ENCODE assay signal across 8 mouse cellular contexts in the genomic region with DNA sequence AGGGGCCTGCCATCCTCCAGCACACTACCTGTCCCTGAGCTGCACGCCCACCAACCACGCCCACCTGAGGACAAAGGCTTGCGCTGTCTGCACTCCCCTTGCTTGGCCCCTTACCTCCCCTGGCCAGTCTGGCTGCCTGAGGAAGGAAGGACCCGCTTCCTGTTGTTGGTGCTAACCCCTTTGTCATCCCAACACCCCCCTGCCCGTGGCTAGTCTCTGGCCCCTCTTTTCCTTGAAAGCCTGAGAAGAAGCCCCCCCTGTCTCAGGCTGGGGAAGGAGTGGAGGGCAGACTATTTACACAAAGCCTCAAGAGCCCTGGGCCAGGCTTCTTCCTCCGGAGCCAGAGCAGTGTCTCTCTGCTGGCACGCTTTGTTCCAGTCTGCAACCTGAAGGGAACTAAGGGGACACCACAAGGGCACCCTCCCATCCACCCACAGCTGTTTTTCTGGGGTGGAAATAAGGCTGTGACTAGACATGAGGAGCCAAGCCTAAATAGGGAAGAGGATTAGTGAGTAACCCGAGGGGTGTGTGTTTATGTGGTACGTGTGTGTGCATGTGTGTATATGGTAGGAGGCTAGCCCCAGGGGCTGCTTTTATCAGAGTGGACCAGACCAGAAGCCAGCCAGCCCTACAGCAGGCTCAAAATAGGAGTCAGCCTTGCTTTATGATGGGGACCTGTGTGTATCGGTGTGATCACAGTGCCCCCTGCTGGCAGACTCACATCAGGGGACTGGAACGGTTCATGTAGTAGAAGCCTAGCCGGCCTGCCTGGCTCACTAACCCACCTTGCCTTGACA. TPM values are rescaled to one million over a fixed set of nuclear protein-coding genes. Genes with fewer than 3 reads are reported as not detected.
DNase-seq lines count a peak whose midpoint lies in the region; ATAC-seq lines count a peak whose summit lies in the region.

No protein-coding gene starts in this region.

- H3K4me1 ChIP-seq in hindbrain, embryonic 13.5 days (replicated peaks), result peaks cover 32% of the 10 kb centered on the region

- WGBS in hindbrain, embryonic 13.5 days, result 10% methylated on average over 12 of the region's 12 CpGs

- no peaks in the 10 kb centered on the region for H3K9me3 ChIP-seq in hindbrain, embryonic 13.5 days

- DNase-seq in Muller cell, postnatal 12 days (ENCODE audit: inconsistent ontology term), result peak; percentile 80
- DNase-seq in cerebellum, adult 9-11 months, result peak; percentile 94
- DNase-seq in frontal cortex, postnatal 10 days (ENCODE audit: low spot score in 2 of 2), result peak; percentile 86 to 88
- DNase-seq in layer of hippocampus, postnatal 25 days (ENCODE audit: extremely low spot score in 1 of 2, low spot score in 1 of 2), result peak; percentile 90 to 99
- peak; percentile 94 for DNase-seq in lung, postnatal 25 days (ENCODE audit: low spot score)
- DNase-seq in retina, embryonic 14.5 days (ENCODE audit: low spot score), result peak; percentile 97
- DNase-seq in thymus, postnatal 4 days, result peak; percentile 97

- peak; percentile 83 for ATAC-seq in hindbrain, embryonic 13.5 days (ENCODE audit: low FRiP score)

- H3K27ac ChIP-seq in hindbrain, embryonic 13.5 days, result peak overlapping the region; percentile 83

- H3K4me3 ChIP-seq in hindbrain, embryonic 13.5 days, result no peak overlapping the region

- H3K36me3 ChIP-seq in hindbrain, embryonic 13.5 days, result peaks cover 33% of the 10 kb centered on the region

- peak overlapping the region; percentile 15; the same call in 1 of the 2 replicates for H3K4me2 ChIP-seq in hindbrain, embryonic 13.5 days

- no peaks in the 10 kb centered on the region for H3K27me3 ChIP-seq in hindbrain, embryonic 13.5 days

- H3K9ac ChIP-seq in hindbrain, embryonic 13.5 days, result peak overlapping the region; percentile 57

RNA-seq across cellular contexts. Expression of gene Pitpna, which starts 14.8 kb away (rescaled TPM):
- 94.8 and 101 TPM in 2 replicates for polyA plus RNA-seq in hindbrain, embryonic 13.5 days (2015; fragmentation: Nextera tagmentation; extraction: Ambion mirVana)
- total RNA-seq in layer of hippocampus, postnatal 25 days (2021), result 100 to 1,000 TPM; 281 to 305 TPM

RNA-seq across cellular contexts. Expression of gene Slc43a2, which starts 41.6 kb away (rescaled TPM):
- 19.7 and 21.0 TPM in 2 replicates for polyA plus RNA-seq in hindbrain, embryonic 13.5 days (2015; fragmentation: Nextera tagmentation; extraction: Ambion mirVana)
- 10 to 100 TPM; 49.8 to 54.2 TPM for total RNA-seq in layer of hippocampus, postnatal 25 days (2021)

RNA-seq across cellular contexts. Expression of gene Inpp5k, which starts 57.7 kb away (rescaled TPM):
- 38.8 and 41.2 TPM in 2 replicates for polyA plus RNA-seq in hindbrain, embryonic 13.5 days (2015; fragmentation: Nextera tagmentation; extraction: Ambion mirVana)
- 10 to 100 TPM; 40.6 to 46.7 TPM for total RNA-seq in layer of hippocampus, postnatal 25 days (2021)

RNA-seq across cellular contexts. Expression of gene Scarf1, which starts 59.7 kb away (rescaled TPM):
- polyA plus RNA-seq in hindbrain, embryonic 13.5 days (2015; fragmentation: Nextera tagmentation; extraction: Ambion mirVana), result 4.6 and 4.8 TPM in 2 replicates
- 1 to 10 TPM; 1.4 to 1.6 TPM for total RNA-seq in layer of hippocampus, postnatal 25 days (2021)
